Mouse (Mus musculus): ENCODE measurements around the gene Gm156. TPM values are rescaled to one million over a fixed set of nuclear protein-coding genes. Genes with fewer than 3 reads are reported as not detected.
"Not testable (repeated sequence)": the region's sequence is repeated elsewhere in the genome, so short reads cannot be mapped to it uniquely, and the experiment has no call there.

Gm156 gene
- total RNA-seq (2021) = not detected
- long read RNA-seq = 0 reads

DNA sequence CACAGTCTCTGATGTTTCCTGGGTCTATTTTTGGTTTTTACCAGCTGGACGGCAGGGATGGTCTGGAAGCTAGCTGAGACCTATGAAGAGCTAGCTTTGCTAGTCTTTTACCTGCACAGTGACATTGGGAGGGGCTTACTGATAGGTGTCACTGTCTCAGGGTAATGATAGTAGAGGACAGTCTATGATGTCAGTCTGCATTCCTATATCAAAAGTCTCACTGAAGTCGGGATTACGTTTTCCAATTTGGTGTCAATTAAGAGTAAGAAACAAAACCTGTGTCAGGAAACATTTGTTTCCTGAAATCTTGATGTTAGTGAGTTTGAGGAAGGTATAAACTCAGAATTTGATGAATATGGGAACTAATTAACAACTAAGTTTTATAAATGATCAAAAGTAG is at the start of gene Gm156:
Gene Gm156, minus strand, starts transcription at position 101 of the 400 bp plus-strand sequence.
- not testable (repeated sequence) for DNase-seq (ENCODE audit: low spot score in 2 of 2)

DNA sequence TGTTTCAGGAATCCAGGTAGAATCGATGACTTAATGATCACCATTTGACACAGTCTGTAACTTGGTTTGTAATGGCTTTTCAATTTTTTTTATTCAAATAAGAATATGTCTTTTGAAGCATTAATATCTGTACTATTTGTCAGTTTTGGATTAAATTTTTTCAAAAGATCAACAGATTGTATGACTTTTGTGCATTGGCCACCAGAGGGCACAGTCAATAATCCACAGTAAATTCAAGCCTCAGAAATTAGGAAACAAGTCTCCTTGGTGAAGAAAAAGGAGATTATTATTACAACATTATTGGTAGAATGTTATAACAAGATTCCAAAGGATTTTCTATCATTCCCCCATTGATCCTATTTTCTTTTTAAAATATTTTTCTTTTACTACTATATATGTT is 41.5 kb upstream of the Gm156 start:
- no peak for DNase-seq (ENCODE audit: low spot score in 2 of 2)

DNA sequence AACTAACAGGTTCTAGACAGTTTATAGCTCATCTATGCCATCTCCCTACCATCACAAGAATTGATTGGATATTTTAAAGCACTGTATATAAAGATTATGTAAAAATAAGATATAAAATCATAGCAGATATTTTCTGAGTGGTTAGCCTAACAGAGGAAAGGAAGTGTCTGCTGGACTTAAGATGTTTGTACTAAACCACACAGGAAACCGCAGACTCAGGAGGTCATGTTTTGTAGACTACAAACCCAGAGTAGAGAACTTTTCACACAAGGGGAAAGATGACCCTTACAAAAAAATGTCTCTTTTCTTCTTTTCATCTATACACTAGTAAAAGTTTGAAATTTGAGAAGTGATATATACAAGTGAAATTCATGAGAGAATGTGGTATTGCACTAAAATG is 39.9 kb upstream of the Gm156 start:
- no peak for DNase-seq (ENCODE audit: low spot score in 2 of 2)

DNA sequence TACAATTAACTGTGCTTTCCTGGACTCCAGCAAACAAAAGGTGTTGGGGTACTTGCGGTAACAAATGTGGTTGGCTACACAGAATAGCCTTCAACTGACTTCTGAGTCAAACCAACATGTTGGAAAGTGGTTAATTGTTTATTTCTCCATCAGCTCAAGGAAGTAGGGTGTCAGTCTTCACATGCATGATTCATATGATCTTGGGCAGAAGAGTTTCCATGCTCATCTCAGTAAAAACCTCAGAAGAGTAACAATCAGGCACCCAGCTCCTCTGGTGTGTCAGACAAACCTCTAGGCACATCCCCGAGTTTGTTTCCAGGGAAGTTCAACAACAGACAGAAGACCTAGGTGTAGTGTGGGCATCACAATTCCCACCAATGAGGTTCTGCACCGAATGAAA is 33.7 kb upstream of the Gm156 start:
- DNase-seq (ENCODE audit: low spot score in 2 of 2) = no peak

DNA sequence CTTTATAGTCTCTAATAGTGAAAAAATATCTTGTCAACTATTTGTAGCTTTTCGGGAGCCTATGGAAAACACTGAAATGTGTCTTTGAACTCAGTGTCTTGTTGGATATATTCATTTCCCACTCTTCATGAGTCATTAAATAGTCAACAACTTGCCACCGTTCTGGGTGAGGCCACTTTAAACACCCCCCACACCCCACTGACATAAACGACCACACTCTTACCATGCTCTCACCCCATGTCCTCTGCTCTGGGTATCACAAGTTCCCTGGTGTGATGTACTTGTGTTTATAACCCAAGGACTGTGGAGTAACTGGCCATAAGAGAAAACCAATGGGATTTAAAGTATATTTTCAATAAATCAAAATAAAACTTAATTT is 36.4 kb downstream of the Gm156 start:
- no peak for DNase-seq (ENCODE audit: low spot score in 2 of 2)

DNA sequence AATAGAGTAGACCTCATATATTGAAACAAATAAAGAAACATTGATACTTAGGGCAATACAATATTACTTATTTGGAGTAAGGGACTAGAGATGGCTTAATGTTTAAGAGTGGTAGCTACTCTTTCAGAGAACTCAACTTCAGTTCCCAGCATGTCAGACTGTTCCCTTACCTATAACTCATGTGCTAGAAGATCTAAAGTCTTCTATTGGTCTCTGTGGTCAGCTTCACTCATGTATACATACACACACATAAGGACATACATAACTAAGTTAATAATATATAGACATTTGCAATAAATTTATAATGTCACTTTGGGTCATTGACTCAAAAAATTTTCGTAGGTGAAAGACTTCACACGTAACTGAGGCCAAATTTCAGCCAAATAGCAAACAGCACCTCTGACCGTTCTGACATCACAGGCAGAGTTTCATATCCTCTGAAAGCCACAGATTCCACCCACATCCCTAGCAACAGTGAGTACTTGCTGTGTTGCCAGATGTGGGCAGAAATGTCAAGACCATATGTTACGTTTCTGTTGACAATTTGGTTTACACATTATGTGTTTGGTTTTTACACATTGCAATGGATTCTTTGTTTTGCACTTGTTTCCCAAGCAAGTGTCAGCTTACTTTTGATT is 36.9 kb downstream of the Gm156 start:
- DNase-seq (ENCODE audit: low spot score in 2 of 2) = no peak

DNA sequence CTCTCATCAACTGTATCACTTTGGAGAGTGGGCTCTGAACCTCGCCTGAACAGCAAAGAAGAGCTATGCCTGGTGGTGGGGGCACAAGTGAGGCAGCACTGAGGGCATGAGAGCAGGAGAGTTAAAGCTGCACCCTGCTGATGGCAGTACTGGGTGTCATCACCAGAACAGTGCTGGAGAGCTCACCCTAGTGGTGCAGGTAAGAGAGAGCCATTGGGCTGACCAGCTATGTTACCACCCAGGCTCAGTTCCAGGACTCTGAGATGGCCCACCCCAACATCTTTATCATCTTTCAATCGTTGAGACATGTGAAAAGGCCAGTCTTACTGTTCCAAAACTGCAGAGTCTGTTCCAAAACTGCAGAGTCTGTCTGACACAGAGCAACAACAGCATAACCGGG is 37.9 kb downstream of the Gm156 start:
- DNase-seq (ENCODE audit: low spot score in 2 of 2) = no peak

DNA sequence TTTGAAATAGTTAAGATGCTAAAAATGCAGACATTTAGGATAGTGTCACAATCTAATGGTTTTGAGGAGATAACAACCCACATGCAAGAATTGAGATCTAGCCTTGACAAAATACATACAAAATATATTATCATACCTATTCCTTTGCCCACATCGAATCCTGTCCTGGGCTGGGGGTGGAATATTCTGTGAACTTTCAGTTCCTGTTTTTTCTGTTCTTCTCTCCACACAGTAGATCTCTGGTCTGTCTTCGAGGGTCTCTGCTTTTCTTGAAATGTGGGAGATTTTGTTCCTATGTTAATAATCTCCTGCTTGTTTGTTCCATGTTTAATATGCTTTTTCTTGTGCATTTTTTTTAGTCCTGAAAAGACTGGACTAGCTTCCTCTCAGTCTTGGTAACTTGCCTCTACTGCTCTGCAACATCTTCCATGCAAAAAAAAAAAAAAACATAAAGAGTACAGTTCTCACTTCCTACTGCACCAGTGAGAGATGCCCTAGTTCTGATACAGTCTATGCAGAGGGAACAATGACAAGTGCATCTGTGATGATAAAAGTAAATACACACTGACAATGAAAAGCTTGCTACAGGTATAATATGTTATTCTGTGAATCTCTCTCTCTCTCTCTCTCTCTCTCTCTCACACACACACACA is 43.9 kb downstream of the Gm156 start, which contains the start of gene Klri2:
Gene Klri2, minus strand, starts transcription at position 416 of the 653 bp plus-strand sequence.
- no peak for DNase-seq (ENCODE audit: low spot score in 2 of 2)

DNA sequence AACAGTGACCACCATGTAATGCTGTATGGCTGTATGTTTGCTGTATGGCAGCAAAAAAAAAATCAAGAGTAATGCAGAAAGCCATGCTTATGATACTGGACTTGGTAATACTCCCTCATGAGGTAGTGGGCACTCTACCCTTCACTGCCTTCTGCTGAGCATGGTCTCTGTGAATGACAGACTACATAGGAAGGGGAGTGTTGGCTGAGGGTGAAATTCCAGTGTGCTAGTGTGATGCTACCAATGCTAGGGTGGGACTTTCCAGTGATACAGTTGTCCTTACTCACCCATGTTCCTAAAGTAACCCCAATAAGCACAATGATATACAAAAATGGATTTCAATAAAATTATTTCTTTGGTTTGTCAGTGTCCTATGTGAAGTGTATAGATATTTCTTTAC is 47.7 kb downstream of the Gm156 start:
- DNase-seq (ENCODE audit: low spot score in 2 of 2) = no peak

DNA sequence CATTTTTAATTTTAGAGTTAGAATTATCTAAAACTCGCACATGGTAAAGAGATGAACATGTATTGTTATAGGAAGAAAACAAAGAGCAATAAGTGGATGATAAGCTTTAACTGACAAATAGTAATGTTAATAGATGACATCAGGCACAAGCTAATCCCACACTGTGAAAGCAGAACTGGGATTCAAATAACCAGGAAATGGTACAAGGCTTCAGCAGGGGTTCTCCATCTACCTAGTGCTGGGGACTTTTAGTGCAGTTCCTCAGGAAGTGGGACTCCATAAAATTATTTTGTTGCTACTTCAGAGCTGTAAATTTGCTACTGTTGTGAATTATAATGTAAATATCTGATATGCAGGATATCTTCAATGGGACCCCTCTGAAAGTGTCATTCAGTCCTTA is 56.8 kb downstream of the Gm156 start:
- no peak for DNase-seq (ENCODE audit: low spot score in 2 of 2)

DNA sequence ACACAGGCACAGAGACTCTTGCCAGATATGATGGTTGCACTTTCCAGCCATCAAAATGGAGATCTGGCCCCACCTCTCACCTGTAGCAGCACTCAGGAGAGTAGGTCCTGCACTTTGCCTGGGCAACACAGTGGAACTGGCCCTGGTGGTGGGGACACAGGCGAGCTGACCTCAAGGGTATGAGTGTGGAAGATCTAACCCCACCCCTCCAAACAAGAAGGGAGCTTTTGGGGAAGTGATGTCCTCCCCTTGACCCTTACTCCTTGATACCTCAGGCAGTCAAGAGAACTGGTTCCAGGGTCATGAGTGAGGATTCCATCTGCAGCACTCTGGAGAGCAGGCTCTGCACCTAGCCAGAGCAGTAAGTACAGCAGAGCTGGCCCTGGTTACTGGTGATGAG is 62.7 kb downstream of the Gm156 start:
- no peak for DNase-seq (ENCODE audit: low spot score in 2 of 2)

DNA sequence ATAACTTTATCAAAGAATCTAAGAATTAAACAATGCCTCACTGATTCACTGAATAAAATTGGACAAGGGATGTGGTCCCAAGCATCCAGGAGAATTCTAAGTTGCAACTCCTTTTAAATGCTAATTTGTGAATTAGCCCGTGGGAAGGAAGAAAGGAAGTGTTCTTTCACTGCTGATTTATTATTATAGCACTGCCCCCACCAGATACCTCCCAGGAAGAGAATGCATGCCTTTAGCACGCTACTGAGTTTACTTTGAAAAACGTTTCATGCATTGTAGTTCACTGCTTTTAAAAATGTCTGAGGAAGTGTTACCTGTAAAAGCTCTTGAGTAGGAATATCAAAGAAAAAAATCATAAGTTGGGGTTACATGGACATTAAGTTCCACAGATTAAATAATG is 63.6 kb downstream of the Gm156 start:
- no peak for DNase-seq (ENCODE audit: low spot score in 2 of 2)

DNA sequence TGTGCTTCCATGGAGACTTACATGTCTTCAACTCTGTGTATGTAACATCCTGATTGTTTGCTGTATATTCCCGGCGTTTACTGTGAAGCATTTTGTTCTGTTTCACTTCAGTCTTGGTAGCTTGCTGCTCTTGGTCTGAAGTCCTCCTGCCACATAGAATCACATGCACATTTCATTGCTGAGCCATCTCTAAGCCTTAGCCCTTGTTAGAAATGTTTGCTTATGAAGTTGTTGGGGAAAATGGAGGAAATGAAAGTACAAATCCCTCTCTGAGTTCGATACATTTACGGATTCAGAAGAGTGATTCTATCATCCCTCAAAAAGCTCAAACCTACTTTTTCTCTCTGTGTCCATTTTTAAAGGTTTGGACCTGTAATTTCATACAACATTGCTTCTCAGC is 67.0 kb downstream of the Gm156 start, which contains the start of gene Klri1:
Gene Klri1, minus strand, starts transcription at position 101 of the 400 bp plus-strand sequence.
- no peak for DNase-seq (ENCODE audit: low spot score in 2 of 2)

Other genes starting within 250 kb of the Gm156 start
- gene Klre1, start 206.4 kb downstream of the Gm156 start, total RNA-seq (2021) = not detected
- gene Klrd1, start 192.5 kb downstream of the Gm156 start, total RNA-seq (2021) = not detected
- gene Klrk1, start 160.4 kb downstream of the Gm156 start, total RNA-seq (2021) = not detected
- gene Klrc3, start 140.9 kb downstream of the Gm156 start, total RNA-seq (2021) = not detected
- gene Klrc2, start 123.6 kb downstream of the Gm156 start, total RNA-seq (2021) = not detected
- not detected for gene Klrc1, start 105.3 kb downstream of the Gm156 start, total RNA-seq (2021)
- gene Klri1, start 67.1 kb downstream of the Gm156 start, total RNA-seq (2021) = not detected
- gene Klri2, start 43.8 kb downstream of the Gm156 start, total RNA-seq (2021) = not detected
- gene Gm17631, start 78.4 kb upstream of the Gm156 start, total RNA-seq (2021) = not detected
- gene Klra17, start 92.4 kb upstream of the Gm156 start, total RNA-seq (2021) = not detected
- gene Klra5, start 133.4 kb upstream of the Gm156 start, total RNA-seq (2021) = not detected
- not detected for gene Klra6, start 242.7 kb upstream of the Gm156 start, total RNA-seq (2021)

Data from layer of hippocampus, postnatal 10 days (tissue).